Mouse (Mus musculus): ENCODE measurements around the gene Dlec1. TPM values are rescaled to one million over a fixed set of nuclear protein-coding genes. Genes with fewer than 3 reads are reported as not detected.

The Dlec1 gene
- polyA plus RNA-seq, 1 experiment from 2014 or later = 1.4 TPM

DNA sequence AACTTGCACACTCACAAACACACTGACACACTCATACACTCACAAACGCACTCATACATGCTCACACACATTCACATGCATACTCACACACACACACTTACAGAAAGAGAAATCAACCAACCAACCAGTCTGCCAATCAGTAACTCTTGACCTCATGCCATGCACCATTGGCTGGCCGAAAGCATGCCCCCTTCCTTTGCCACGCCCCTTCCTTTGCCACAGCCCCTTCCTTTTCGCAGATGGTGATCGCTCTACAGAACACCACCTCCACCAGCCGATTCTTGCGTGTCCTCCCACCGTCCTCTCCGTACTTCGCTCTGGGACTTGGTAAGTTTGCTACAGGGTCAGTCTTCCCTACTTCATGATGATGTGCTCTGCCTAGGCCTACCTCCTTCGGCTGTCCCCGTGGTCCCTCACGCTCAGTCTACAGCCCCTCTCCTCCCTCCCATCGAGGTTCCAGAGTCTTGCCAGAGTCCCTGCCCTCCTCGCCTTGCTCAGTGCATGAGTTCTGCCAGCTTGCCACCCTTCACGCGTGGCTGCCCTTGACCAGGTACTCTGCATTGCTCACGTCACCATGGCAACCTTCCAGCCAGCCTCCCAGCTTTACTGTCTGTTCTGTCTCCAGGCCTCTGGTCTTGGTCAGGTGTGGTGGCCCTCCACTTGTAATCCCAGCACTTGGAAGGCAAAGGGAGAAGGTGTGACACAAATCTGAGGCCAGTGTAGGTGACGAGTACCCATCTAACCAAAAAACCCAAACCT is 17.3 kb downstream of the Dlec1 start:
- no peak overlapping the region for H3K4me2 ChIP-seq
- no peak overlapping the region for H3K27ac ChIP-seq
- no peaks in the 10 kb centered on the region for H3K36me3 ChIP-seq
- no peak overlapping the region for H3K9ac ChIP-seq
- no peak overlapping the region for H3K4me3 ChIP-seq
- no peaks in the 10 kb centered on the region for H3K9me3 ChIP-seq
- H3K4me1 ChIP-seq = no peaks in the 10 kb centered on the region
- 83% methylated on average over 19 of the region's 19 CpGs for WGBS
- ATAC-seq (ENCODE audit: borderline replicate concordance, extremely low read depth, low FRiP score, low TSS enrichment) = no peak
- no peaks in the 10 kb centered on the region for H3K27me3 ChIP-seq

DNA sequence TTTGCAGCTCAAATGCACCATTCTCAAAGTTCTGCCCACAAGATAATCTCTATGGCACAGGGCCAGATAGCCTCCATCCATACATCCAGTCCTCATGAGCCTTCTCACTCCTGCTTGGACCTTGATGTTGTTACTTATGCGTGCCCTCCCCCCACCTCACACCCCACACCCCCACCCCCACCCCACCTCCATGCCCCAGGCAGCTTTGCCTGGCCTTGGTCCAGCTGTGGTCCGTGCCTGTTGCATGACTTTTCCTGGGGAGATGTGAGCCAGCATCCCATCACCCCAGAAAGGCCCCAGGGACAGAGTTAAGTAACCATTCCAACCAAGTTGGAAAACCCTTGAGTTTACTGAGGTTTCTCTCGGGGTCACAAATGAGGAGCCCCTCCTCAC is 17.9 kb downstream of the Dlec1 start:
- ATAC-seq (ENCODE audit: borderline replicate concordance, extremely low read depth, low FRiP score, low TSS enrichment) = no peak
- no peaks in the 10 kb centered on the region for H3K9me3 ChIP-seq
- no peak overlapping the region for H3K27ac ChIP-seq
- H3K9ac ChIP-seq = no peak overlapping the region
- WGBS = 64% methylated on average over 3 of the region's 3 CpGs
- no peak overlapping the region for H3K4me2 ChIP-seq
- no peaks in the 10 kb centered on the region for H3K36me3 ChIP-seq
- H3K4me3 ChIP-seq = no peak overlapping the region
- no peaks in the 10 kb centered on the region for H3K27me3 ChIP-seq
- H3K4me1 ChIP-seq = no peaks in the 10 kb centered on the region

DNA sequence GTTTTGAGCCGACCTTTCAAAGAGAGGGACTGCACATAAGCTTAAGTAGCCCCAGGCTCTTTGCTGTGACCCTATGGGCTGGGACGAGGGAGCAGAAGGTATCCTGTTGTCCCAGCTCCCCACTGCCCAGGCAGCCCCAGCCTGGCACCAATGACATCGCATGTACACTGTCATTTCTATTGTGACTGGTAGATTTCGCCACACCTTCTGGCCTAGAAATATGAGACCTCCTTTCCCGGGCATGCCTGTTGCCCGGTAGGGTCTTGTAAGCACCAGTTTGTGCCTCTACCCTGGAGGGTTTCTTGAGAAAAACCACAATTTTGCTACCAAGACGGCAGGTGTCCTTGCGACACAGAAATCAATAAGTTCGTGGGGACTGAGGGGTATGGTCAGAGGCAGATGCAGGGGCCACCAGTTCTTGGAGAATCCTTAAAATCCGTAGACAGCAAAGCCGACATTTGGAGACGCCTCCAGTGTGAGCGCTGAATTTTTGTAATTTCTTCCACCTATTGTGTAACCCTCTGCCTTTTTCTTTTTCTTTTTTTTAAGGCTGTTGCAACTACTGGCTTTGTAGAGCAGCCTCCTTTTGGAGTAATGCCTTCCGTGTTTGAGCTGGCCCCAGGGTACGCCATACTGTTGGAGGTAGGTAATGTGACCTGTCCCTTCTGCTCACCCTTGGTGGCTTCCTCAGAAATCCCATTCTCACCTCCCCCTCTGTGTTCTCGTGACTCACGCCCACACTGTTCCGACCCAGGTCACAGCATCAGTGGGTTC is 20.5 kb downstream of the Dlec1 start:
- H3K9me3 ChIP-seq = no peaks in the 10 kb centered on the region
- no peaks in the 10 kb centered on the region for H3K4me1 ChIP-seq
- no peaks in the 10 kb centered on the region for H3K27me3 ChIP-seq
- no peaks in the 10 kb centered on the region for H3K36me3 ChIP-seq
- H3K4me3 ChIP-seq = no peak overlapping the region
- no peak overlapping the region for H3K9ac ChIP-seq
- no peak overlapping the region for H3K27ac ChIP-seq
- WGBS = 78% methylated on average over 18 of the region's 18 CpGs
- no peak for ATAC-seq (ENCODE audit: borderline replicate concordance, extremely low read depth, low FRiP score, low TSS enrichment)
- no peak overlapping the region for H3K4me2 ChIP-seq

DNA sequence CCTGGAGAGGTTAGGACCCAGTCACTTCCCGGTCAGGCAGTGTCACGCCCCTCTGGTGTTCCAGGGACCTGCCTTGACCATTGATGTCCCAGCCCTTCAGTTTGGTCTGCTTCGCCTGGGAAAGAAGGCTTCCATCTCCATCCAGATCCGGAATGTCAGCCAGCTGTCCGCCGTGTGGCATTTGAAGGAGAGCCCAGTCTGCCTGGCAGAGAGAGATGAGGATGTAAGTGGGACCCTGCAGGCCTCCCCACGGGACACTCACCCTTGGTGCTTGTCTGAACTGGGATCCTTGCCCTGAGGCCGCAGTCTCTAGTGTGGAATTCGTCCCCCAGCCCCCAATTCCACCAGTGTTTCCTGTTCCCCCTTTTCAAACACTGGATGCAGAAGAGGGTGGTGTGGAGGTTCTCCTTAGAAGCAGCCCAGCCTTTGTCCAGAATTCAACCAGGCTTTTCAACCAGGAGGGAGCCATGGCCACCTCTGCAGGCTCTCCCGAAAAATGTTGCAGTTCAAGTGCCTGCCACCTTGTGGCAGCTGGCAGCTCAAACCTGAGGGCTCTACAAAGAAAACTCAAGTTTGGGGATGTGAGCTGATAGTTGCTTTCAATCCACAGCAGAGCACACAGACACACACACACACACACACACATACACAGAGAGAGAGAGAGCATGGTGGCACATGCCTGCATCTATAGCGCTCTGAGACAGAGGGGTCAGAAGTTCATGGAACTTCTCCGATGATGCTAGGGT is 26.3 kb downstream of the Dlec1 start:
- Histone ChIP-seq H3K36me3 (no peaks in the 10 kb centered on the region), H3K9me3 (no peaks in the 10 kb centered on the region), H3K9ac (no peak overlapping the region), H3K4me3 (no peak overlapping the region), H3K4me1 (no peaks in the 10 kb centered on the region), H3K27me3 (no peaks in the 10 kb centered on the region), H3K27ac (no peak overlapping the region), H3K4me2 (no peak overlapping the region)
- 69% methylated on average over 12 of the region's 12 CpGs for WGBS
- ATAC-seq (ENCODE audit: borderline replicate concordance, extremely low read depth, low FRiP score, low TSS enrichment) = no peak

DNA sequence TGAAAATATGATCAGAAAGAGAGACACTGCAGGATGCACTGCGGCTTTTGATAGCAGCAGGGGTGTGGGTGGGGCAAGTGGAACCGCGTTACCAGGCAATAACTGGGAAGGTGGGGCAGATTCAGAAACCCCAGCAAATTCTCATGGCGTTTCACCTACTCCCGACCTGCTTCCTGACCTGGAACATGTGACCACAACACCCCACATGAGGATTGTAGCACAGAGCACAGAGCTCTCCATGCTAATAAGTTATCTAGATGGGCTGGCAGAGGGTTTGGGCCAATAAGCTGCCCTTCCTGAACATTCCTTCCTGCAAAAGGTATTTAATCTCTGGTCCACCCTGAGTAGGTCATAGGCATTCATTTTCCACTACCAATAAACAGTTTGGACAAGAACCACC is 28.4 kb downstream of the Dlec1 start:
- Histone ChIP-seq H3K36me3 (no peaks in the 10 kb centered on the region), H3K9ac (no peak overlapping the region), H3K4me1 (no peaks in the 10 kb centered on the region), H3K9me3 (no peaks in the 10 kb centered on the region), H3K4me2 (no peak overlapping the region), H3K4me3 (no peak overlapping the region), H3K27ac (no peak overlapping the region), H3K27me3 (no peaks in the 10 kb centered on the region)
- WGBS = 48% methylated on average over 5 of the region's 5 CpGs
- ATAC-seq (ENCODE audit: borderline replicate concordance, extremely low read depth, low FRiP score, low TSS enrichment) = no peak

DNA sequence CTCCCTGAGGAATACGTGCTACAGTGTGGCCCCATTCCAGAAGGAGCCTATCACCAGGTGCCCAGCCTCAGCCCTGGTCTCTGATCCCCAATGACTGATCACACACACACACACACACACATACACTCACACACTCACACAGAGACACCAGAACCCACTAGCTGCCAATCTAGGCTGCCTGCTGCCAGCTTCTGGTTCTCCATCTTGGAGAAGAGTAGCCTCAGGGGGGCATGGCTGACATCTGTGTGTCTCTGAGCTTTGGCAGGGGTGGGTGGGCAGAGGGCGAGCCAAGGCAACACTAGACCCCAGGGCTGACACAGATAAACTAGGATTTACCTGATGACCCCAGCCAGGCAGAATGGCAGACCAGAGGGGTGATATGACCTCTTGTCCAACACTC is 36.6 kb downstream of the Dlec1 start:
- no peaks in the 10 kb centered on the region for H3K9me3 ChIP-seq
- WGBS = 63% methylated on average over 2 of the region's 2 CpGs
- no peak overlapping the region for H3K4me3 ChIP-seq
- no peaks in the 10 kb centered on the region for H3K27me3 ChIP-seq
- H3K9ac ChIP-seq = no peak overlapping the region
- H3K4me2 ChIP-seq = no peak overlapping the region
- H3K36me3 ChIP-seq = no peaks in the 10 kb centered on the region
- H3K27ac ChIP-seq = no peak overlapping the region
- ATAC-seq (ENCODE audit: borderline replicate concordance, extremely low read depth, low FRiP score, low TSS enrichment) = no peak
- H3K4me1 ChIP-seq = no peaks in the 10 kb centered on the region

DNA sequence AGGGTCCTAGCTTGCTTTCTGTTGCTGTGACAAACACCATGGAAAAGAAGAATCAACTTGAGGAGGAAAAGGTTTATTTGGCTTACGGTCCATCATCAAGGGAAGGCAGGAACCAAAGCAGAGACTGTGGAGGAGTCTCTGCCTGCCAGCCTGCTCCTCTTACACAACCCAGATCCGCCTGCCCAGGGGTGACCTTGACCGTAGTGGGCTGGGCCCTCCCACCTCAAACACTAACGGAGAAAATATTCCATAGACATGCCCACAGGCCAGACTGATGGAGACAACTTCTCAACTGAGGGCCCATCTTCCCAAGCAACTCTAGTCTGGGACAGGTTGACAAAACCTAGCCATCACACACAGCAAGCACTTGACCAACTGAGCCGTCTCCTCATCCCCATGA is 39.8 kb downstream of the Dlec1 start:
- no peak for ATAC-seq (ENCODE audit: borderline replicate concordance, extremely low read depth, low FRiP score, low TSS enrichment)
- no peaks in the 10 kb centered on the region for H3K27me3 ChIP-seq
- 70% methylated on average over 5 of the region's 5 CpGs for WGBS
- no peaks in the 10 kb centered on the region for H3K4me1 ChIP-seq
- no peaks in the 10 kb centered on the region for H3K9me3 ChIP-seq
- no peak overlapping the region for H3K9ac ChIP-seq
- no peaks in the 10 kb centered on the region for H3K36me3 ChIP-seq
- H3K4me3 ChIP-seq = no peak overlapping the region
- H3K27ac ChIP-seq = no peak overlapping the region
- H3K4me2 ChIP-seq = no peak overlapping the region

DNA sequence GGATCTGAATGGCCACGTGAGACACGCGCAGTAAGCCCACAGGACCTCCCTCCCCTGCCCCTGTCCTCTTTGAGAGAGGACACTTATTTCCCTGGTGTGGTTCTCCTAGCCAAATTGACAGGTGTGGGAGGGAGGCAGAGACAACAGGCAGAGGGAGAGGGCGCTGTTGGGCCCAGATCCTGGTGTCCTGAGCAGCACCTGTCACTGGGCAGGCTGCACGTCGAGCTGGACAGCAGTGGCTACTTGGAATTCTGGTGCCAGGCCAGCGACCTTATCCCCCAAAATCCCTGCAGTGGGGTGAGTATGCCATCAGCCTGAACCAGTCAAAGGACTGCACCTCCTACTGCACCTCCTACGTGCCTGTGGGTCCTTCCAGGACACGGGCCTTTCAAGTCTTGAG is 41.1 kb downstream of the Dlec1 start:
- H3K4me1 ChIP-seq = no peaks in the 10 kb centered on the region
- no peaks in the 10 kb centered on the region for H3K36me3 ChIP-seq
- H3K9ac ChIP-seq = no peak overlapping the region
- no peak overlapping the region for H3K27ac ChIP-seq
- WGBS = 66% methylated on average over 9 of the region's 9 CpGs
- H3K4me2 ChIP-seq = no peak overlapping the region
- no peaks in the 10 kb centered on the region for H3K27me3 ChIP-seq
- no peaks in the 10 kb centered on the region for H3K9me3 ChIP-seq
- no peak for ATAC-seq (ENCODE audit: borderline replicate concordance, extremely low read depth, low FRiP score, low TSS enrichment)
- H3K4me3 ChIP-seq = no peak overlapping the region

DNA sequence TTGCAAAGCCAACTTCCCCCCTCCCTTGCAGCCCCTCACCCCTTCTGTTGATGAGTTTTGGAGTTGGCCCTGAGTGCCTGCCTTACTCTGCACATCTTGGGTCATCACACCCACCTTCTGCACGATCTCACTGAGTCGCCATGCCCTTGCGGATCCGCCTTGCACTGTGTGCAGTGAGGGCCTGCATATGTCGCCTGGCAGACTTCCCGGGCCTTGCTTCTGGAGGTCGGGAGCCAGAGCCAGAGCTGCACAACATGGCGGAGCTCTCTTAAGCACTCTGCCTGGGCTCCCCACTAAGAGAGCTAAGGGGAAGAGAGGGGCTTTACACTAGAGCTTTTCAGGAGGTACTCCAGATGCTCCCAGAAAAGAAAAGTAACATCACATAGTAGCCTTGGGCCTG is 42.4 kb downstream of the Dlec1 start:
- H3K27me3 ChIP-seq = no peaks in the 10 kb centered on the region
- 60% methylated on average over 8 of the region's 8 CpGs for WGBS
- H3K4me1 ChIP-seq = no peaks in the 10 kb centered on the region
- no peak overlapping the region for H3K4me3 ChIP-seq
- no peaks in the 10 kb centered on the region for H3K9me3 ChIP-seq
- no peak overlapping the region for H3K27ac ChIP-seq
- no peak for ATAC-seq (ENCODE audit: borderline replicate concordance, extremely low read depth, low FRiP score, low TSS enrichment)
- H3K9ac ChIP-seq = no peak overlapping the region
- no peaks in the 10 kb centered on the region for H3K36me3 ChIP-seq
- H3K4me2 ChIP-seq = no peak overlapping the region

DNA sequence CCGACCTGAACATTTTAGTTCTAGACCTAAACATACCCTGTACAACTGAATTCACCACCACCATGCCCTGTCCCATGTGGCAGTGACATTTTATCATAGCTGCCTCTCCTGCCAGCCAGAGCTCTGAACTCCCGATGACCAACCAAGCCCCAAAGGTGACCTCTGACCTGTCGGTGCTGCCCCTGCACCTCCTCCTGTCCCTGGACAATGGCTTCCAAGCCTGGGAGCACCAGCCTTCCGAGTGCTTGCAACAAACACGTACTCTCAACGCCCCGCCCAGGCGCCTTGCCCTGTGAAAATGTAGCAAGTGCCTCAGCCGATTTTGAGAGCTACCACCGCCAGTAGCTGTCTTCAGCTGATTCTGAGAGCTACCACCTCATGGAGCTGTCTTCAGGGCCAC is 42.9 kb downstream of the Dlec1 start:
- H3K9me3 ChIP-seq = no peaks in the 10 kb centered on the region
- ATAC-seq (ENCODE audit: borderline replicate concordance, extremely low read depth, low FRiP score, low TSS enrichment) = no peak
- no peak overlapping the region for H3K27ac ChIP-seq
- no peaks in the 10 kb centered on the region for H3K27me3 ChIP-seq
- 55% methylated on average over 10 of the region's 10 CpGs for WGBS
- no peaks in the 10 kb centered on the region for H3K36me3 ChIP-seq
- no peak overlapping the region for H3K4me2 ChIP-seq
- no peaks in the 10 kb centered on the region for H3K4me1 ChIP-seq
- H3K4me3 ChIP-seq = no peak overlapping the region
- no peak overlapping the region for H3K9ac ChIP-seq

DNA sequence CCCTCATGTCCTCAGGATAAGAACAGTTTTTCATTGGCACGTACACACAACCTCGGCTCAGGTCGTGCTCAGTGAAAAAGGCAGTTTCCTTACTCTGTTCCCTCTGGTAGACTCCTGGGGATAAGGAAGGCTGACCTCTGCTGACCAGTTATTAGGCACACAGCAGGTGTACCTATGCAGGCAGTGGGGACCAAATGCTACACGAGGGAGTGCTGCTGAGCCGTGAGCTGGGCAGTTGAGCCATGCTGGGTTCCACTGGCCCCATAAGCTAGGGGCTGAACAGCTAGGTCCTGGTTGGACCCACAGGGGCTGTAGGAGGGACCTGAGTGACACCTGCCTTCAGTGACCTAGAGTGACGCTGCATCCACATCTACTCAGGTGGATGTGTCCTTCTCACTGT is 43.4 kb downstream of the Dlec1 start:
- Histone ChIP-seq H3K4me3 (no peak overlapping the region), H3K4me2 (no peak overlapping the region), H3K4me1 (no peaks in the 10 kb centered on the region), H3K9ac (no peak overlapping the region), H3K36me3 (no peaks in the 10 kb centered on the region), H3K27me3 (no peaks in the 10 kb centered on the region), H3K27ac (no peak overlapping the region), H3K9me3 (no peaks in the 10 kb centered on the region)
- no peak for ATAC-seq (ENCODE audit: borderline replicate concordance, extremely low read depth, low FRiP score, low TSS enrichment)
- 63% methylated on average over 6 of the region's 6 CpGs for WGBS
